Mouse (Mus musculus) small intestine, adult 2 months (tissue): ENCODE results near the gene Adamts20.

ENCODE experiments used
- CTCF ChIP-seq: fragments of 200-500 bp; IDR thresholded peaks from 2 replicates; pipeline ENCODE4 v1.5.1; 2012; ENCODE audit warnings: low read depth, mild to moderate bottlenecking, control low read depth, inconsistent platforms, low read length, moderate library complexity, mixed read lengths; ENCODE audit not compliant: insufficient replicate concordance, insufficient read length; ENCODE audit errors: extremely low read depth
- POLR2A ChIP-seq: fragments of 200-500 bp; IDR thresholded peaks from 2 replicates; pipeline ENCODE4 v1.6.1; 2012; ENCODE audit warnings: low read depth, mild to moderate bottlenecking, control low read depth, inconsistent platforms, low read length, moderate library complexity

DNA sequence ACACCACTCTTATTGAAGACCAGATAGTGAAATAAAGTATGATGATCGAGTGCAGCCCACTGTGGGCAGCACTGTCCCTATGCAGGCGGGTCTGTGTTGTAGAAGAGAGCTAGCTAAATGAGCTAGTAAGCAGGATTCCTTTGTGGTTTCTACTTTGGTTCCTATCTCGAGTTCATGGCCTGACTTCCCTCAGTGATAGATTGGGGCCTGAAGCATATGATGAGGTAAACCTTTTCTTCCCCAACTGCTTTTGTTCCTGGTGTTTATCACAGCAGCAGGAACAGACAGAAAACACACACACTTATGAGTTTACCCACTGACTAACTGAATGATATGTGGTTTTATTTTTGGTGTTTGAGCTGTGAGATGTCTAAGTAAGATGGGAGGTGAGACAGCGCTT is 15.6 kb upstream of the Adamts20 start:
- TF ChIP-seq POLR2A (no peak), CTCF (no peak)
